Mouse (Mus musculus): ENCODE measurements around the gene Wwp2. TPM values are rescaled to one million over a fixed set of nuclear protein-coding genes. Genes with fewer than 3 reads are reported as not detected.

Wwp2 gene
- total and polyA plus RNA-seq, 3 experiments: 18.7 to 31.5 (median 20.5) TPM

DNA sequence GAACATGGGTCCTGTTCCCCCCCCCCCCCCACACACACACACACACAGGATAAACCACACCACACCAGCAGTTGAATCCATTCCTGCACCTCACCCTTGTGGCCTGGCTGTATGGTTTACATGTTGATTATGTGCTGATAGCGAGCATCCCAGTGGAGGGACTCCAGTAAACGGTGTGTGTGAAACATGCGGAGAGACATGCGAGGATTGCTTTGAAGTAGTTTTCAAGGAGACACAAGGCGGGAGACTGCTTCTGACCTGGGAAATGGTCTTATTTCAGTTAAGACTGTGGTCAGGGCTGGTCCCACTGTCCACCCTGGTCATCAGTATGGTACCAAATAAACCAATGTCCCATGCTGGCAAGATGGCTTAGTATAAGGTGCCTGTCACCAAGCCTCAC is 82.6 kb downstream of the Wwp2 start:
- H3K4me1 ChIP-seq (ENCODE audit: control insufficient read depth, insufficient read depth, low read length): peaks cover 6% of the 10 kb centered on the region
- H3K4me3 ChIP-seq: no peak overlapping the region
- intact Hi-C loops (cut with DNase I): no loop called here
- no peak overlapping the region for H3K27ac ChIP-seq
- H3K79me2 ChIP-seq (replicated peaks; ENCODE audit: control insufficient read depth, insufficient read depth, low read length): no peaks in the 10 kb centered on the region
- TF ChIP-seq EP300 (IDR thresholded peaks at IDR 0.05; ENCODE audit: insufficient read depth, low read depth, low read length) (no peak), POLR2A (IDR thresholded peaks at IDR 0.05; ENCODE audit: insufficient read depth, low read depth, low read length) (no peak), CTCF (IDR thresholded peaks at IDR 0.05) (no peak)
- H3K27me3 ChIP-seq (ENCODE audit: control insufficient read depth, insufficient read depth, low read length): no peaks in the 10 kb centered on the region
- no peak for DNase-seq
- 94% methylated on average over 5 of the region's 5 CpGs for WGBS
- peaks cover under 1% of the 10 kb centered on the region; the same call in 1 of the 2 replicates for H3K36me3 ChIP-seq (ENCODE audit: control insufficient read depth, insufficient read depth, low read length)
- H3K9ac ChIP-seq (ENCODE audit: low read depth, low read length): no peak overlapping the region

DNA sequence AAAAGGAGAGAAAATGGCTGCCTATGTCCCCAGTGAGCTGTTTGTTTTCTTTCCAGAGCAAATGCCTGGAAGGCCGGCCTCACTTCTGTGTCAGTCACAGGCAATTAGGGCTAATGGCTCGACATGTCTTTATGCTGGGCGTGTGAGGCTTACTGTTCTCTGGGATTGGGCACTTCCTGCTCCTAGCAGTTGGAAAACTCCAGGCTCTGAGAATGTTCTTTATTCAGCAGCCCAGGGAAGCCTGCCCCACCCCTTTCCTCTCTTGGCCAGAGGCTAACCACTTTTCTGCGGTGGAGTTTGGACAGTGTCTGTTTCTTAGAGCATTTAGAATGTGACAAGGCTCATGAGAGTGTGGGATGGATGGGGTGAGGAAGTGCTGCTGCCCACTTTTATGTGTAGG is 83.7 kb downstream of the Wwp2 start:
- Histone ChIP-seq H3K4me3 (no peak overlapping the region), H3K27ac (peak overlapping the region; percentile 52), H3K36me3 (ENCODE audit: control insufficient read depth, insufficient read depth, low read length) (peaks cover 3% of the 10 kb centered on the region; the same call in 1 of the 2 replicates), H3K79me2 (replicated peaks; ENCODE audit: control insufficient read depth, insufficient read depth, low read length) (no peaks in the 10 kb centered on the region), H3K4me1 (ENCODE audit: control insufficient read depth, insufficient read depth, low read length) (peaks cover 6% of the 10 kb centered on the region), H3K27me3 (ENCODE audit: control insufficient read depth, insufficient read depth, low read length) (no peaks in the 10 kb centered on the region), H3K9ac (ENCODE audit: low read depth, low read length) (no peak overlapping the region)
- intact Hi-C loops (cut with DNase I): no loop called here
- 30% methylated on average over 4 of the region's 4 CpGs for WGBS
- TF ChIP-seq CTCF (IDR thresholded peaks at IDR 0.05): no peak
- DNase-seq: peak; percentile 41 to 45

DNA sequence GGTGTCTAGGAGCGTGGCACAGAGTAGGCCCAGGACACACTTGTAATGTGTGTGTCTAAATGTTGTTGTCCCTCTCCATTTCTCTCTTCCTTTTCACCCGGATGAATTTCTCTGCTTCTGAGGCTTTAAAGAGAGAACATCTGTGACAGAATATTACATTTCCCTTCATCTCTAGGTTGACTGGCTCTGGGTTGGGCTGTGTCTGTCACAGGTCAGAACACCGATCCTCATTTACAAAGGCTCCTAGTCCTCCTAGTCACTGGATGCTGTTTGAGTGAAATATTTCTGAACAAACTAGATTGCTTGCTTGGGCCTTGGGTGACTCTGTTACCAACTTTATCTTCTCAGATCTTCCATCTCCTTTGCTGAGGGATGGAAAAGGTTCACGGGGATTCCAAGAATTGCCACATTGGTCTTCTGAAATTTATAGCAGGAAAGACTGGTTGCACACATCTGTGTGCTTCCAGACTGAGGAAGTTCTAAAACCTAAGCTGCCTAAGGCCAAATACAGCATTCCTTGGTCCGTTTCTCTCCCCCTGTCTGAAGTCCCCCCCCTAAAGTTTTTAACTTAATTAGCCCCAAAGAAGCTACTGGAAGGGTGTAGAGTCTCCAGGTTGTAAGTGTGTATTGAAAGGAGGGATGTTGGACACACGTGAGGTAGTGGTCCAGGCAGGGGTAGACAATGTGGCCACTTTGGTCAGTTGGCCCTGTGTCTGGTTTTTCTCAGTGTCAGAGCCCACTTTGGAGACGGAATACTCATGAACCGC is 85.8 kb downstream of the Wwp2 start:
- DNase-seq: no peak
- WGBS: 83% methylated on average over 8 of the region's 8 CpGs
- Histone ChIP-seq H3K27me3 (ENCODE audit: control insufficient read depth, insufficient read depth, low read length) (no peaks in the 10 kb centered on the region), H3K9ac (ENCODE audit: low read depth, low read length) (no peak overlapping the region), H3K4me1 (ENCODE audit: control insufficient read depth, insufficient read depth, low read length) (peaks cover 6% of the 10 kb centered on the region), H3K4me3 (no peak overlapping the region), H3K27ac (no peak overlapping the region), H3K36me3 (ENCODE audit: control insufficient read depth, insufficient read depth, low read length) (peaks cover 3% of the 10 kb centered on the region; the same call in 1 of the 2 replicates), H3K79me2 (replicated peaks; ENCODE audit: control insufficient read depth, insufficient read depth, low read length) (no peaks in the 10 kb centered on the region)
- TF ChIP-seq CTCF (IDR thresholded peaks at IDR 0.05) (no peak), EP300 (IDR thresholded peaks at IDR 0.05; ENCODE audit: insufficient read depth, low read depth, low read length) (no peak), POLR2A (IDR thresholded peaks at IDR 0.05; ENCODE audit: insufficient read depth, low read depth, low read length) (no peak)
- intact Hi-C loops (cut with DNase I): no loop called here

DNA sequence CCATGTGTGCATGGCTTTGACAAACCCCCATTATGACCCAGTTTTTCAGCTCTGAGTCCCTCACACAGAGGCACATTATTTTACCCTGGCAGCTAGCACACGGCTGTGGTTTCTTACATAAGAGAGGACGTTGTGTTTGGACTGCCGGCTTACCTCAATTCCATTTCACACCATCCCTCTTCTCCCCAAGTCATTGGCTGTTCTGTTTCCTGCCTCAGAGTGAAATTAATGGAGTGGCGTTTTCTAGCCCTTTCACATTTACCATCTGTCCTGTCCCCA is 86.3 kb downstream of the Wwp2 start:
- H3K4me1 ChIP-seq (ENCODE audit: control insufficient read depth, insufficient read depth, low read length): peaks cover 6% of the 10 kb centered on the region
- no peak for DNase-seq
- no peak overlapping the region for H3K9ac ChIP-seq (ENCODE audit: low read depth, low read length)
- intact Hi-C loops (cut with DNase I): no loop called here
- no peaks in the 10 kb centered on the region for H3K27me3 ChIP-seq (ENCODE audit: control insufficient read depth, insufficient read depth, low read length)
- no peaks in the 10 kb centered on the region for H3K79me2 ChIP-seq (replicated peaks; ENCODE audit: control insufficient read depth, insufficient read depth, low read length)
- WGBS: 89% methylated on average over 4 of the region's 4 CpGs
- no peak overlapping the region for H3K4me3 ChIP-seq
- H3K36me3 ChIP-seq (ENCODE audit: control insufficient read depth, insufficient read depth, low read length): peaks cover 3% of the 10 kb centered on the region; the same call in 1 of the 2 replicates
- no peak for TF ChIP-seq CTCF (IDR thresholded peaks at IDR 0.05)
- TF ChIP-seq EP300 (IDR thresholded peaks at IDR 0.05; ENCODE audit: insufficient read depth, low read depth, low read length): no peak
- TF ChIP-seq POLR2A (IDR thresholded peaks at IDR 0.05; ENCODE audit: insufficient read depth, low read depth, low read length): no peak
- H3K27ac ChIP-seq: no peak overlapping the region

DNA sequence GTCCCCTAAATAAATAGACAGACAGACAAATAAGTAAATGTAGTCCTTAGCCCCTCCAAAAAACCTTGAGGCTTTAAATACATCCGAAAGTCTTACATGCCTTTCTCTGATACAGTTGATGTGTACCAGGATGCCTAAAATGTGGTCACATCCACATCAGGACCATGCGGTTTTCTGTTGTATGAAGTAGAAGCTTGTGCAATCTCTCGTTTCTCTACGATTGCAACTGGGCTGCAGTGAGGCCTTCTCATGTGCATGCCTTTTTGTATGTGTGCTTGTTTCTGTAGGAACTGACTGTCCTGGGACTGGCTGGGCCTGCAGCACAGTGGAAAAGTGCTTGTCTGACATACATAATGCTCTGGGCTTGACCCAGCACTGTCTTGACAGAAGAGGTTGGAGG is 88.4 kb downstream of the Wwp2 start:
- Histone ChIP-seq H3K4me1 (ENCODE audit: control insufficient read depth, insufficient read depth, low read length) (peaks cover 4% of the 10 kb centered on the region; the same call in 1 of the 2 replicates), H3K79me2 (replicated peaks; ENCODE audit: control insufficient read depth, insufficient read depth, low read length) (no peaks in the 10 kb centered on the region), H3K9ac (ENCODE audit: low read depth, low read length) (no peak overlapping the region), H3K36me3 (ENCODE audit: control insufficient read depth, insufficient read depth, low read length) (peaks cover 3% of the 10 kb centered on the region; the same call in 1 of the 2 replicates), H3K4me3 (no peak overlapping the region), H3K27me3 (ENCODE audit: control insufficient read depth, insufficient read depth, low read length) (no peaks in the 10 kb centered on the region), H3K27ac (no peak overlapping the region)
- no peak for DNase-seq
- 89% methylated on average over 4 of the region's 4 CpGs for WGBS
- TF ChIP-seq EP300 (IDR thresholded peaks at IDR 0.05; ENCODE audit: insufficient read depth, low read depth, low read length) (no peak), POLR2A (IDR thresholded peaks at IDR 0.05; ENCODE audit: insufficient read depth, low read depth, low read length) (no peak), CTCF (IDR thresholded peaks at IDR 0.05) (no peak)
- intact Hi-C loops (cut with DNase I): no loop called here

DNA sequence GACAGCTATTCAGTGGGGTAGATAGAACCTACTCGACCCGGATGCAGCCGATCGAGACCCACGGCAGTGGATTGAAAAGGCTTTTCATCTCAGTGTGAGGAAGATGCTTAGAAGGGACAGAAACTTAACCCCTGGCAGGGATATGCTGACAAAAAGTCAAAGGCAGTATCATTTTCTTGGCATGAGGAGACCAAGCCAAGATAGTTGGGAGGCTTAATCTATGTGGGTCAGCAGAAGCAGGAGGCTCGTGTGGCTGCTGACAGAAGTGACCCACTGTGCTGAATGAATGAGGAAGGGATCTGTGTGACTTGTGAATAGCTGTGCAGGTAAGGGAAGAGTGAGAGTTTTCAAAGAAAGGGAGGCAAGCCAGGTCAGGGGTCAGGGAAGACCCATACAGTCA is 92.6 kb downstream of the Wwp2 start:
- WGBS: 86% methylated on average over 6 of the region's 6 CpGs
- no peak overlapping the region for H3K27ac ChIP-seq
- H3K9ac ChIP-seq (ENCODE audit: low read depth, low read length): no peak overlapping the region
- H3K27me3 ChIP-seq (ENCODE audit: control insufficient read depth, insufficient read depth, low read length): no peaks in the 10 kb centered on the region
- H3K4me1 ChIP-seq (ENCODE audit: control insufficient read depth, insufficient read depth, low read length): no peaks in the 10 kb centered on the region
- no peak for TF ChIP-seq POLR2A (IDR thresholded peaks at IDR 0.05; ENCODE audit: insufficient read depth, low read depth, low read length)
- no peak for TF ChIP-seq EP300 (IDR thresholded peaks at IDR 0.05; ENCODE audit: insufficient read depth, low read depth, low read length)
- no peak for TF ChIP-seq CTCF (IDR thresholded peaks at IDR 0.05)
- intact Hi-C loops (cut with DNase I): no loop called here
- H3K4me3 ChIP-seq: no peak overlapping the region
- peaks cover 2% of the 10 kb centered on the region; the same call in 1 of the 2 replicates for H3K36me3 ChIP-seq (ENCODE audit: control insufficient read depth, insufficient read depth, low read length)
- DNase-seq: no peak
- H3K79me2 ChIP-seq (replicated peaks; ENCODE audit: control insufficient read depth, insufficient read depth, low read length): no peaks in the 10 kb centered on the region
